ENCODE assay signal across 16 mouse cellular contexts in genomic region chr9:48784937-48785336, GRCm38 (mm10).
"Had no signal": no experiment of that assay in that cellular context is flagged by ENCODE, and none has a peak within 500 bp of the region (broad histone marks: within the 10 kb centered on the region; RNA-seq: fewer than 3 reads in every experiment).

No protein-coding gene starts in this region.

- H3K9ac ChIP-seq: lung, embryonic 15.5 days; midbrain, embryonic 13.5 days; midbrain, embryonic 15.5 days; neural tube, embryonic 12.5 days; stomach, embryonic 15.5 days had no signal

- H3K36me3 ChIP-seq: lung, embryonic 15.5 days; midbrain, embryonic 13.5 days; midbrain, embryonic 15.5 days; neural tube, embryonic 12.5 days; stomach, embryonic 15.5 days had no signal

- H3K4me1 ChIP-seq: neural tube, embryonic 12.5 days; stomach, embryonic 15.5 days had no signal

- DNase-seq: lung, postnatal 14 days; lung, postnatal 36 days; right cerebral cortex, postnatal 14 days; thymus, adult 2 months; thymus, postnatal 25 days; thymus, postnatal 4 days had no signal

- H3K27ac ChIP-seq: lung, embryonic 15.5 days; macrophage; midbrain, embryonic 13.5 days; midbrain, embryonic 15.5 days; neural tube, embryonic 12.5 days; stomach, embryonic 15.5 days; stomach, postnatal 0 days had no signal

- H3K4me2 ChIP-seq: lung, embryonic 15.5 days; midbrain, embryonic 11.5 days; midbrain, embryonic 13.5 days; midbrain, embryonic 15.5 days; neural tube, embryonic 12.5 days; stomach, embryonic 15.5 days had no signal

- ATAC-seq: lung, postnatal 0 days; midbrain, embryonic 13.5 days; midbrain, embryonic 15.5 days had no signal

- H3K27me3 ChIP-seq: megakaryocyte, embryonic 14.5 days; midbrain, embryonic 13.5 days; midbrain, embryonic 15.5 days; neural tube, embryonic 12.5 days; stomach, embryonic 15.5 days had no signal

- H3K9me3 ChIP-seq: lung, embryonic 15.5 days; megakaryocyte, embryonic 14.5 days; midbrain, embryonic 13.5 days; midbrain, embryonic 15.5 days; neural tube, embryonic 12.5 days; stomach, embryonic 15.5 days had no signal

- H3K4me3 ChIP-seq: lung, embryonic 15.5 days; megakaryocyte, embryonic 14.5 days; midbrain, embryonic 13.5 days; midbrain, embryonic 15.5 days; neural tube, embryonic 12.5 days; stomach, embryonic 15.5 days had no signal
